Mouse (Mus musculus) cerebellum, postnatal 25 days (tissue): ENCODE measurements around the gene Grin2c.

ENCODE experiments used
- DNase-seq, 2 experiments: peaks; one replicate each; pipeline ENCODE4 v3.0.0; 2021; ENCODE audit warnings: mixed read lengths in 2 of 2

Gene Grin2c

GRCm38 (mm10) chr11:115264136-115264861 is 2.7 kb downstream of the Grin2c start:
- peak; percentile 66 to 72 for DNase-seq

- DNase-seq: peak; percentile 75 to 76
Measured at GRCm38 (mm10) chr11:115262954-115263353, 4.1 kb downstream of the Grin2c start.

- no peak for DNase-seq
Measured at GRCm38 (mm10) chr11:115259134-115259533, 7.9 kb downstream of the Grin2c start.

- peak in 1 of 2 experiments; percentile 51 for DNase-seq
Measured at GRCm38 (mm10) chr11:115257775-115258510, 9.1 kb downstream of the Grin2c start.

- no peak for DNase-seq
Measured at GRCm38 (mm10) chr11:115251258-115251657, 15.8 kb downstream of the Grin2c start.

- DNase-seq: peak; percentile 50 to 58
Measured at GRCm38 (mm10) chr11:115250405-115251090, 16.5 kb downstream of the Grin2c start.

GRCm38 (mm10) chr11:115249721-115250404 is 17.2 kb downstream of the Grin2c start:
- peak; percentile 72 to 77 for DNase-seq

- DNase-seq: no peak
Measured at GRCm38 (mm10) chr11:115247945-115248344, 19.1 kb downstream of the Grin2c start.

- no peak for DNase-seq
Measured at GRCm38 (mm10) chr11:115247240-115247639, 19.8 kb downstream of the Grin2c start.

GRCm38 (mm10) chr11:115246386-115246785 is 20.7 kb downstream of the Grin2c start:
- DNase-seq: peak; percentile 80 to 83

GRCm38 (mm10) chr11:115244840-115245239 is 22.2 kb downstream of the Grin2c start:
- no peak for DNase-seq

GRCm38 (mm10) chr11:115243783-115244182 is 23.3 kb downstream of the Grin2c start:
- DNase-seq: no peak

GRCm38 (mm10) chr11:115242746-115243145 is 24.3 kb downstream of the Grin2c start:
- no peak for DNase-seq

GRCm38 (mm10) chr11:115241402-115241801 is 25.6 kb downstream of the Grin2c start:
- DNase-seq: peak; percentile 63 to 74

- DNase-seq: no peak
Measured at GRCm38 (mm10) chr11:115236570-115236969, 30.5 kb downstream of the Grin2c start.

- peak; percentile 57 to 71 for DNase-seq
Measured at GRCm38 (mm10) chr11:115234320-115235044, 32.6 kb downstream of the Grin2c start.

GRCm38 (mm10) chr11:115233526-115234290 is 33.3 kb downstream of the Grin2c start:
- peak; percentile 64 to 66 for DNase-seq

- no peak for DNase-seq
Measured at GRCm38 (mm10) chr11:115232889-115233288, 34.2 kb downstream of the Grin2c start.

GRCm38 (mm10) chr11:115231924-115232323 is 35.1 kb downstream of the Grin2c start:
- DNase-seq: no peak

- no peak for DNase-seq
Measured at GRCm38 (mm10) chr11:115231168-115231915, 35.7 kb downstream of the Grin2c start.
